Mouse (Mus musculus) heart, embryonic 16.5 days (tissue): ENCODE measurements at regions not wholly inside any gene's neighbourhood (a gene's known extent, or its start where the extent isn't known, plus 50 kb on each side); places are given as distances from the start of the nearest gene placed in this dataset.

ENCODE experiments used
- ATAC-seq: fragments of 200-750 bp; cut with Nextera tagmentation; replicated peaks from 2 replicates; pipeline ENCODE4 v1.8.0; 2017; ENCODE audit warnings: moderate number of reproducible peaks; ENCODE audit not compliant: insufficient read depth, low FRiP score; ENCODE audit errors: extremely low read depth
- H3K27ac ChIP-seq: fragments of 300-500 bp; sonication (generic); 2 replicates; pipeline ENCODE4 v1.5.1; 2014; ENCODE audit warnings: mild to moderate bottlenecking, low read length, control low read depth, moderate library complexity
- H3K27me3 ChIP-seq: fragments of 300-500 bp; sonication (generic); 2 replicates; pipeline ENCODE4 v1.6.1; 2014; ENCODE audit warnings: low read length, mixed read lengths; ENCODE audit not compliant: control insufficient read depth, insufficient read depth
- H3K36me3 ChIP-seq: fragments of 300-500 bp; sonication (generic); 2 replicates; pipeline ENCODE4 v1.6.1; 2014; ENCODE audit not compliant: control insufficient read depth, insufficient read depth
- H3K4me1 ChIP-seq: fragments of 300-500 bp; sonication (generic); 2 replicates; pipeline ENCODE4 v1.6.1; 2014; ENCODE audit warnings: low read length, mixed read lengths; ENCODE audit not compliant: control insufficient read depth, insufficient read depth
- H3K4me2 ChIP-seq: fragments of 300-500 bp; sonication (generic); 2 replicates; pipeline ENCODE4 v1.6.1; 2014; ENCODE audit warnings: low read depth, mild to moderate bottlenecking, control low read depth, low read length
- H3K4me3 ChIP-seq: fragments of 300-500 bp; sonication (generic); 2 replicates; pipeline ENCODE4 v1.5.1; 2014; ENCODE audit warnings: mild to moderate bottlenecking, control low read depth, low read length
- H3K9ac ChIP-seq: fragments of 300-500 bp; sonication (generic); 2 replicates; pipeline ENCODE4 v1.6.1; 2014; ENCODE audit warnings: low read length, control low read depth
- H3K9me3 ChIP-seq: fragments of 300-500 bp; sonication (generic); replicated peaks from 2 replicates; pipeline ENCODE4 v1.6.1; 2016; ENCODE audit warnings: low read length; ENCODE audit not compliant: control insufficient read depth
- WGBS: fragments of 180-500 bp; shearing (Covaris S2); extraction: QIAGEN DNeasy Blood & Tissue Kit; methylation state at CpG from one replicate; pipeline ENCODE4 v1.1.7; 2014; 5-methylcytosine and 5-hydroxymethylcytosine counted together

DNA sequence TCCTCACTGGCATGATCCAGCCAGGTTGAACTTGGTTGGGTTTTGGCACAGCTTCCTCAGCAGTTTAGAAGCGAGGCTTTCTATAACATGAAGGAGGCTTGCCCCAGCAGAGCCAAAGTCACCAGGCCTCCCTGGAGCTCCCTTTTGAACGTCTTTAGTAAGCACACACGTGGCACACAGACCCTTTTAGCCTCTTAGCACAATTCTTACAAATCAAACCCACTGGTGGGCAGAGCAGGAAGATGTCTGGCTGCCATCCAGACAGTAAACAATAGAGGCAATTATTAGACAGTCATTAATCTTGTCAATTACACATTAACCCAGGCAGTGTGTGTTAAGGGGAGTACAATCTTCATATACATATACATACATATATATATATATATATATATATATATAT lies 157.8 kb upstream of the Map3k1 start:
- no peak for ATAC-seq
- Histone ChIP-seq H3K27ac (no peak overlapping the region), H3K4me1 (peaks cover 3% of the 10 kb centered on the region; the same call in 1 of the 2 replicates), H3K4me2 (no peak overlapping the region), H3K9me3 (no peaks in the 10 kb centered on the region), H3K36me3 (no peaks in the 10 kb centered on the region), H3K4me3 (no peak overlapping the region), H3K27me3 (no peaks in the 10 kb centered on the region), H3K9ac (no peak overlapping the region)
- WGBS, result 53% methylated on average over 3 of the region's 3 CpGs

DNA sequence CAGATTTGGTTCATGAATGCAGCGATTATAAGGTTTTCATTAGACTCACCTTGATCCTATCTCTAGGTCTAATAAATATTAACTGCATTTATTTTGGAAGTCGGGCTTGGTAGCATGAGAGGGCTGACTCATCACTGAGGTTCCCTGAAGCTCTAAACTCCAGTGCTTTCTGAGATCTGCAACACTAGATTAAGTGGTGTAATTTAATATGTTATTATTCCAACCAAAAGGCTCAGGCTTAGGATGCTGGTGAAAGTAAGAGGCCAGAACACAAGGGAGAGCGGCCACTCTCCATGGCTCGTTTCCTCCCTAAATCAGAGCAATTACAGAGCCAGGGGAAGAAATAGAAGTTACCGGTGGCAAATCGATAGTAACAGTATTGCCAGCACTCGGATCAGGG lies 159.4 kb upstream of the Map3k1 start:
- Histone ChIP-seq H3K4me3 (no peak overlapping the region), H3K36me3 (no peaks in the 10 kb centered on the region), H3K27me3 (no peaks in the 10 kb centered on the region), H3K4me2 (no peak overlapping the region), H3K27ac (no peak overlapping the region), H3K9me3 (peaks cover 3% of the 10 kb centered on the region; the same call in 1 of the 2 replicates), H3K9ac (no peak overlapping the region), H3K4me1 (peaks cover 3% of the 10 kb centered on the region; the same call in 1 of the 2 replicates)
- no peak for ATAC-seq
- 78% methylated on average over 7 of the region's 7 CpGs for WGBS

DNA sequence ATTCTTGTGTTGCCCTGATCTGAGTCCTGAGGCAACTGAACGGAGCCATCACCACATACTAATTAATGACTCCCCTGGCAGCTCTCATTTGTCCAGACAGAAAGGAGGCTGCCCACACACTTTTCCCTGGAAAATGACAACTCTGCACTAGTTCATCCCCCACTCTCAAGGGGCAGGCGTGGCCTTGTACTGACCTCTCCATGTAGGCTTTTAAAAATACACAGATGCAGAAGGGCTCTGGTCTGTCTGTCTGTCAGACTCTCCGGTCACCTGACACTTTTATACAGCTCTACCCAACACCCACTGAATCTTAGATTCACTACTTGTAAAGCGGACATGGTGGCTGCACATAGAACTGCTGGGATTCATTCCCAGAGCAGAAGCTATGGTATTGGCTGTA lies 165.5 kb upstream of the Map3k1 start:
- no peak for ATAC-seq
- H3K9me3 ChIP-seq, result peaks cover 3% of the 10 kb centered on the region; the same call in 1 of the 2 replicates
- no peaks in the 10 kb centered on the region for H3K36me3 ChIP-seq
- H3K27ac ChIP-seq, result no peak overlapping the region
- H3K4me1 ChIP-seq, result peaks cover 10% of the 10 kb centered on the region
- WGBS, result 63% methylated on average over 4 of the region's 4 CpGs
- H3K4me2 ChIP-seq, result no peak overlapping the region
- H3K9ac ChIP-seq, result no peak overlapping the region
- no peak overlapping the region for H3K4me3 ChIP-seq
- no peaks in the 10 kb centered on the region for H3K27me3 ChIP-seq

DNA sequence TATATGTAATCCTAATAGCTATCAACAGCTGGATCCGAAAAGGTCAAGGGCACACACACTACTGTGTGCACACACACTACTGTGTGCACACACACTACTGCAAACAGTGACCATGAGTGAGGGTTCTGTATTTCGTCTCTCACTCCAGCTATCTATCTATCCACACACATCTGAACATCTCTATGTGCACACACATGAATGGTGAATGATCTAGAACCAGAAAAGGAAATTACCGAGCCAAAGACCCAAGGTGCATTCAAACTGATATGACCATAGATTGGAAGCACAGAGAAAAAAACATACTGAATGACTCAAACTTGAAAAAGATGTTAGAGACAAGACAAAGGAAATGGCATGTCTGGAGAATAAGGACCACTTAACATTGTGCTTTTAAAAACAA lies 166.8 kb upstream of the Map3k1 start:
- no peak overlapping the region for H3K4me2 ChIP-seq
- 81% methylated on average over 3 of the region's 3 CpGs for WGBS
- H3K4me1 ChIP-seq, result peaks cover 17% of the 10 kb centered on the region
- peaks cover 3% of the 10 kb centered on the region; the same call in 1 of the 2 replicates for H3K9me3 ChIP-seq
- no peaks in the 10 kb centered on the region for H3K27me3 ChIP-seq
- no peak for ATAC-seq
- H3K36me3 ChIP-seq, result no peaks in the 10 kb centered on the region
- no peak overlapping the region for H3K4me3 ChIP-seq
- no peak overlapping the region for H3K9ac ChIP-seq
- H3K27ac ChIP-seq, result no peak overlapping the region

DNA sequence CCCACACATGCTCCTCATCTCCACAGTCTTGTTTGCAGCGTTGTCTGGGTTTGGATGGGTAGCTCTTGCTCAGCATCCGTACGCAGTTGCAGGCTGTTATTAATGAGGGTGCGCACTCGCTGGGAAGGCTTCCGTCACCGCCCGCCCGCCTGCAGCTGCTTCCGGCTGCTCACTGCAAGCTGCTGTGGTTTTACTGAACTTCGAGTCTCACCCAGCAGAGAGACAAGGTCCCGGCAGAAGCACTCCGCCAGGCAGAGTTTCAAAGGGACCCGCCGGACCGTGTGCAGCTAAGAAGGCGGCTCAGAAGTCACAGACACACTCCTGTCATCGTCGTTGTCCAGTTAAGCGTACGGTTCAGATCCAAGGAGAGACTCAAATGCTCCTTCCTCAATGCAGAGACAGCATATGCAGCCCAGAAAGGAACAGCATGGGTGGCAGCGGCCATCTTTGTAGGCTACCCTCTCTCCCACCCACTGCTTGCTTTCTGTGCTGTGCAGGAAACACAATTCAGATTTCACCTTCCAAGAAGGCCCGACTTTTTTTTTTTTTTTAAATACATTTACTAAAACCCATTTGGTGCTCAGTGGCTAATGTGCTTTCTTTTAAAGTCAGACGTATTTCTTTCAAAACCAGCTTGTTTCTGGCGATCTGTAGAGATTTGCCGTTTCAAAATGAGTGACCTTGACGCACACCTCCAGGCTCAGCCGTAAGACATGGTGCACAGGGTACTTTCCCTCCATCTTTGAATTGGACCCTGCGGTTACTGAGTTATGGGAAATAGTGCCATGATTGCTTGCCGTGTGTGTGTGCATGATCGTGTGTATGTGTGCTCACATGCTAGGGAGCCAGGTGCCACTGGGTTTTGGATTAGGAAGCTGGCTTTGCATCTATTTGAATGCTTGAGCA lies 169.2 kb upstream of the Map3k1 start:
- H3K27me3 ChIP-seq, result no peaks in the 10 kb centered on the region
- no peaks in the 10 kb centered on the region for H3K9me3 ChIP-seq
- no peak overlapping the region for H3K4me3 ChIP-seq
- H3K4me1 ChIP-seq, result peaks cover 18% of the 10 kb centered on the region
- ATAC-seq, result peak; percentile 38; the same call in 1 of the 2 replicates
- H3K9ac ChIP-seq, result no peak overlapping the region; the same call in 1 of the 2 replicates
- no peak overlapping the region for H3K4me2 ChIP-seq
- H3K36me3 ChIP-seq, result no peaks in the 10 kb centered on the region
- peak overlapping the region; percentile 46; the same call in 1 of the 2 replicates for H3K27ac ChIP-seq
- 83% methylated on average over 31 of the region's 31 CpGs for WGBS

DNA sequence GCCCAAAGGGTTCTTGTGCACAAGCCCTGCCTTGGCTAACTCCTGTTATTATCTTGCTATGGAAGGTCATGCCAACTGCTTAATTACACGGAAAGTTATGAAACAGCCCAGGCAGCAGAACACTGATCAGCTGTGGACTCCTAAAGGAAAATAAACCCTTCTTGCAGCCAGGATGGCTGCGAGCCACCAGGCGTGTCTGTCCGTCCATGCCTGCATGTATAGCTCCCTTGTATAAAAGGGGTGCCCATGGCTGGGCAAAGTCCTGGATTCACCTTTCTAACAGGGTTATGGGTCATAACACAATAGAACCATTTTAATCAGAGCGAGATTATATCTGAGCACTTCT lies 169.9 kb upstream of the Map3k1 start:
- H3K9ac ChIP-seq, result no peak overlapping the region; the same call in 1 of the 2 replicates
- H3K36me3 ChIP-seq, result no peaks in the 10 kb centered on the region
- H3K9me3 ChIP-seq, result no peaks in the 10 kb centered on the region
- H3K4me1 ChIP-seq, result peaks cover 23% of the 10 kb centered on the region
- H3K27me3 ChIP-seq, result no peaks in the 10 kb centered on the region
- WGBS, result 72% methylated on average over 5 of the region's 5 CpGs
- H3K4me3 ChIP-seq, result no peak overlapping the region
- ATAC-seq, result no peak
- H3K27ac ChIP-seq, result peak overlapping the region; percentile 46; the same call in 1 of the 2 replicates
- H3K4me2 ChIP-seq, result no peak overlapping the region

DNA sequence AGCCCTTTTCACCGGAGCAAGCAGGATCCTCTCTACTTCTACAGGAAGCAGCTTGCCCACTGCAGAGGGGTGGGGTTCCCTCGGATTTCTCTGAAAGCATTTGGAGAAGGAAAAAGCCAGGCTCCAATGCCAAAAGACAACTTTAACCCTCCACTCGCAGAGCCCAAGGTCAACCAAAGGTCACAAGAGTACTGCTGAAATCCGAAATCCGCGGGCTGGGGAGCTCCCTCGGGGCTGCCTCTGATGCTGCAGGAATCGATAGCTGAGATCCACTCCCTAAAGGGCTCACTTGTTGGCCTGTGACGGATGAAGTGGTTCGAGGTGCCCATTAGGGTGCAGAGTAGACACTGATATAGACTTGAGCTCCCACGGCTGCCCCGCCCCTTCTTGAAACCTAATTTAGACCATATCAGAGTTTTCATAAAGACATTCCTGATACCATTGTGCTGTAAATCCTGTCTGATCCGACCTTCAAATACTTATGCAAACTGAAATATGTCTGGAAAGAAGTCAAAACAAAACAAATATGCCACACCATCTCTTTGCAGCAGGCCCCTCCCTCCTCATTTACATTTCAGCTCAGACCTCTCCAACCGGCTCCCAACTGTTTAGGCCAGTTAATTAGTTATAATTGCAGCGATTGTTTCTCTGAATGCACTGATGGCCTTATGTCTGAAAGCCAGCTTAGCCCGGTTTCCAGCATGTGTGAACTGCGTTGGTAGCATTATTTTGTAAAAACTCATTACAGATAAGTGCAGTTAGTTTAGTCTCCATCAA lies 170.8 kb upstream of the Map3k1 start:
- Histone ChIP-seq H3K4me3 (peak overlapping the region; percentile 28), H3K9ac (peak overlapping the region; percentile 59), H3K27me3 (no peaks in the 10 kb centered on the region), H3K9me3 (no peaks in the 10 kb centered on the region), H3K4me1 (peaks cover 23% of the 10 kb centered on the region), H3K27ac (no peak overlapping the region; the same call in 1 of the 2 replicates), H3K4me2 (peak overlapping the region; percentile 55), H3K36me3 (no peaks in the 10 kb centered on the region)
- WGBS, result 32% methylated on average over 17 of the region's 17 CpGs
- no peak for ATAC-seq

DNA sequence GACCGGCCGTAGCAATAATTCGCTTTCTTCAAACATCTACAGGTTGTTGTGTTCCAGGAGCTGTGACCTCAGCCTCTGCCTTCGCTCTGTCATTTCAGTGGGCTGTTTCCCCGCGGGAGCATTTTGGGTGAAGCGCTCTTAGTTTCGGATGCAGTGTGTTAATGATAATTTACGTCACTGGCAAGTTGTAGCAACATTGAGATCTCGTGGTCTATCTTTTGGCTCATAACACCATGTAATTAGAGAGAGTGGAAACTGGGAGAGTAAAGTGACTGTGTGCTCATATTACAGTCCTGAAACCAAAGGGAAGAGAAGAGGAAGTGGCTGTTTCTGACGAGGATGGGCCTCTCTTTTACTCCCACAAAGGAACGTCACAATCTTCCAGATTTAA lies 171.4 kb upstream of the Map3k1 start:
- H3K4me2 ChIP-seq, result no peak overlapping the region
- H3K9ac ChIP-seq, result no peak overlapping the region
- no peaks in the 10 kb centered on the region for H3K9me3 ChIP-seq
- no peak overlapping the region for H3K4me3 ChIP-seq
- ATAC-seq, result no peak
- peaks cover 23% of the 10 kb centered on the region for H3K4me1 ChIP-seq
- H3K36me3 ChIP-seq, result no peaks in the 10 kb centered on the region
- no peak overlapping the region for H3K27ac ChIP-seq
- 78% methylated on average over 12 of the region's 12 CpGs for WGBS
- no peaks in the 10 kb centered on the region for H3K27me3 ChIP-seq

DNA sequence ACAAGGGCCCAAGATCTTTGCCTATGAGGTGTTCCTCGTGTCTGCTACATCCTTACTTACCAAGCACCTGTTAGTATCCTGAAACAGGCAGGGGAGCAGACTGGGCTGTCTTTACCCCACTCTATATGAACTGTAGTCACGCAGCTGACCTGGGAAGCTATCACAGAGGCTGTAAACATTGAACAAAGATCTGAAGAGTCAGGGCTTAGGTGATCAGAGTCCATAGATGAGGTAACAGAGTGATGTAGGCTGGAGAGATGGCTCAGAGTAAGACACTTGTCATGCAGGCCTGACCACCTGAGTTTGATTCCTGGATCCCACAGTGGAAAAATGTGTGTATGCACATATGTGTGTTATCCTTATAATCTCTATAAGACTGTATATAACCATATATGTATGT lies 172.3 kb upstream of the Map3k1 start:
- ATAC-seq, result no peak
- Histone ChIP-seq H3K9ac (no peak overlapping the region), H3K4me1 (peaks cover 23% of the 10 kb centered on the region), H3K4me2 (no peak overlapping the region), H3K36me3 (no peaks in the 10 kb centered on the region), H3K27me3 (no peaks in the 10 kb centered on the region), H3K27ac (no peak overlapping the region), H3K4me3 (no peak overlapping the region), H3K9me3 (no peaks in the 10 kb centered on the region)
- WGBS, result 94% methylated on average over 2 of the region's 2 CpGs
